Mouse (Mus musculus): ENCODE measurements at regions not wholly inside any gene's neighbourhood (a gene's known extent, or its start where the extent isn't known, plus 50 kb on each side); places are given as distances from the start of the nearest gene placed in this dataset.
"Not testable (repeated sequence)": the region's sequence is repeated elsewhere in the genome, so short reads cannot be mapped to it uniquely, and the experiment has no call there.

GRCm38 (mm10) chr9:17987606-17988005, 304.3 kb upstream of the Chordc1 start:
- DNase-seq (ENCODE audit: low read depth), result peak; percentile 93

- no peak for DNase-seq (ENCODE audit: low read depth)
Measured at GRCm38 (mm10) chr9:18002557-18002956, 289.4 kb upstream of the Chordc1 start.

GRCm38 (mm10) chr9:18041346-18041745, 250.6 kb upstream of the Chordc1 start:
- no peak for DNase-seq (ENCODE audit: low read depth)

GRCm38 (mm10) chr9:18042636-18043035, 249.3 kb upstream of the Chordc1 start:
- not testable (repeated sequence) for DNase-seq (ENCODE audit: low read depth)

- no peak for DNase-seq (ENCODE audit: low read depth)
Measured at GRCm38 (mm10) chr9:18076942-18077341, 215.0 kb upstream of the Chordc1 start.

GRCm38 (mm10) chr9:18078446-18078845, 213.5 kb upstream of the Chordc1 start:
- not testable (repeated sequence) for DNase-seq (ENCODE audit: low read depth)

GRCm38 (mm10) chr9:18079120-18079519, 212.8 kb upstream of the Chordc1 start:
- DNase-seq (ENCODE audit: low read depth), result not testable (repeated sequence)
